Mouse (Mus musculus) CH12.LX (cell line): ENCODE measurements around the gene Gucy2d.

ENCODE experiments used
- CTCF ChIP-seq, 2 experiments: IDR thresholded peaks in 1 of 2; conservative IDR thresholded peaks in 1 of 2; 2 replicates each; pipeline ENCODE4 v1.5.1; 2011 to 2012; ENCODE audit warnings: low read depth in 2 of 2, low read length in 2 of 2, improper control_type of control experiment in 1 of 2, inconsistent platforms in 1 of 2, mild to moderate bottlenecking in 1 of 2, moderate library complexity in 1 of 2
- E2F4 ChIP-seq: IDR thresholded peaks from 2 replicates; pipeline ENCODE4 v1.6.1; 2011; ENCODE audit warnings: low read depth, low read length, improper control_type of control experiment; ENCODE audit not compliant: insufficient replicate concordance
- EP300 ChIP-seq: IDR thresholded peaks from 2 replicates; pipeline ENCODE4 v1.6.1; 2011; ENCODE audit warnings: low read length, improper control_type of control experiment
- JUND ChIP-seq: conservative IDR thresholded peaks from 2 replicates; pipeline ENCODE4 v1.6.1; 2011; ENCODE audit warnings: low read depth, low read length, improper control_type of control experiment
- MAFK ChIP-seq: IDR thresholded peaks from 2 replicates; pipeline ENCODE4 v1.6.1; 2011; ENCODE audit warnings: low read length, improper control_type of control experiment; ENCODE audit not compliant: insufficient replicate concordance
- MXI1 ChIP-seq: IDR thresholded peaks from 2 replicates; pipeline ENCODE4 v1.6.1; 2011; ENCODE audit warnings: mild to moderate bottlenecking, low read depth, low read length, improper control_type of control experiment
- NELFE ChIP-seq: IDR thresholded peaks from 2 replicates; pipeline ENCODE4 v1.6.1; 2011; ENCODE audit warnings: low read depth, low read length, improper control_type of control experiment
- PAX5 ChIP-seq: IDR thresholded peaks from 2 replicates; pipeline ENCODE4 v1.6.1; 2012; ENCODE audit warnings: low read length, inconsistent platforms, mixed read lengths
- POLR2A ChIP-seq: IDR thresholded peaks from 2 replicates; pipeline ENCODE4 v1.6.1; 2011; ENCODE audit warnings: low read depth, mild to moderate bottlenecking, improper control_type of control experiment, low read length
- RCOR1 ChIP-seq: conservative IDR thresholded peaks from 2 replicates; pipeline ENCODE4 v1.6.1; 2012; ENCODE audit warnings: low read depth, mild to moderate bottlenecking, inconsistent platforms, low read length, improper control_type of control experiment
- TBP ChIP-seq: conservative IDR thresholded peaks from 2 replicates; pipeline ENCODE4 v1.6.1; 2011; ENCODE audit warnings: low read depth, low read length, improper control_type of control experiment
- UBTF ChIP-seq: IDR thresholded peaks from 2 replicates; pipeline ENCODE4 v1.6.1; 2012; ENCODE audit warnings: low read depth, mild to moderate bottlenecking, inconsistent platforms, low read length, improper control_type of control experiment, moderate library complexity
- ZNF384 ChIP-seq: IDR thresholded peaks from 2 replicates; pipeline ENCODE4 v1.6.1; 2012; ENCODE audit warnings: low read depth, low read length, improper control_type of control experiment, inconsistent platforms

- no peak for TF ChIP-seq CTCF (conservative IDR thresholded peaks at IDR 0.05 in 1 of 2, IDR thresholded peaks at IDR 0.05 in 1 of 2; ENCODE audit: low read depth in 2 of 2, low read length in 2 of 2)
- no peak for TF ChIP-seq JUND
- no peak for TF ChIP-seq PAX5
- no peak for TF ChIP-seq POLR2A
- TF ChIP-seq ZNF384 = no peak
- no peak for TF ChIP-seq MAFK
- no peak for TF ChIP-seq E2F4
- TF ChIP-seq RCOR1 = no peak
- no peak for TF ChIP-seq EP300
- TF ChIP-seq UBTF = no peak
- no peak for TF ChIP-seq TBP
- no peak for TF ChIP-seq MXI1
- TF ChIP-seq NELFE = no peak
Observed at GRCm38 (mm10) chr7:98513251-98513650, 73.0 kb downstream of the Gucy2d start.
